Mouse (Mus musculus) kidney, embryonic 15.5 days (tissue): ENCODE measurements around the gene Taok1. TPM values are rescaled to one million over a fixed set of nuclear protein-coding genes. Genes with fewer than 3 reads are reported as not detected.
"Not testable (repeated sequence)": the region's sequence is repeated elsewhere in the genome, so short reads cannot be mapped to it uniquely, and the experiment has no call there.

Experiments used
- ATAC-seq: fragments of 200-750 bp; cut with Nextera tagmentation; replicated peaks from 2 replicates; pipeline ENCODE4 v1.8.0; 2017; ENCODE audit warnings: moderate TSS enrichment; ENCODE audit not compliant: low FRiP score
- H3K27ac ChIP-seq: fragments of 300-500 bp; sonication (generic); 2 replicates; pipeline ENCODE4 v1.5.1; 2015; ENCODE audit warnings: mild to moderate bottlenecking, inconsistent platforms
- H3K27me3 ChIP-seq: fragments of 300-500 bp; sonication (generic); 2 replicates; pipeline ENCODE4 v1.6.1; 2015; ENCODE audit warnings: inconsistent platforms
- H3K36me3 ChIP-seq: fragments of 300-500 bp; sonication (generic); 2 replicates; pipeline ENCODE4 v1.6.1; 2015; ENCODE audit warnings: inconsistent platforms
- H3K4me1 ChIP-seq: fragments of 300-500 bp; sonication (generic); 2 replicates; pipeline ENCODE4 v1.6.1; 2015; ENCODE audit warnings: inconsistent platforms
- H3K4me2 ChIP-seq: fragments of 300-500 bp; sonication (generic); 2 replicates; pipeline ENCODE4 v1.6.1; 2015; ENCODE audit warnings: moderate library complexity, mild to moderate bottlenecking, inconsistent platforms
- H3K4me3 ChIP-seq: fragments of 300-500 bp; sonication (generic); replicated peaks from 2 replicates; pipeline ENCODE4 v1.5.1; 2015; ENCODE audit warnings: mild to moderate bottlenecking, inconsistent platforms
- H3K9ac ChIP-seq: fragments of 300-500 bp; sonication (generic); 2 replicates; pipeline ENCODE4 v1.6.1; 2015; ENCODE audit warnings: mild to moderate bottlenecking, inconsistent platforms
- H3K9me3 ChIP-seq: fragments of 300-500 bp; sonication (generic); replicated peaks from 2 replicates; pipeline ENCODE4 v1.6.1; 2016; ENCODE audit warnings: inconsistent platforms
- WGBS: fragments of 180-500 bp; shearing (Covaris S2); methylation state at CpG from one replicate; pipeline ENCODE4 v1.1.7; 2015; ENCODE audit warnings: mixed read lengths; 5-methylcytosine and 5-hydroxymethylcytosine counted together
- polyA plus RNA-seq: library from polyadenylated mRNA; unstranded; fragments of >200 nt; fragmentation: Nextera tagmentation; extraction: Ambion mirVana; gene quantifications from 2 replicates; pipeline ENCODE4 v1.2.1, GENCODE M21; 2015

Taok1 gene
- polyA plus RNA-seq, 1 experiment from 2014 or later, result 15.5 TPM

GRCm38 (mm10) chr11:77532202-77532846, 75.3 kb downstream of the Taok1 start:
- H3K27ac ChIP-seq, result no peak overlapping the region
- no peak for ATAC-seq
- no peaks in the 10 kb centered on the region for H3K27me3 ChIP-seq
- H3K9ac ChIP-seq, result no peak overlapping the region
- H3K4me1 ChIP-seq, result no peaks in the 10 kb centered on the region
- no peak overlapping the region for H3K4me3 ChIP-seq
- peaks cover 28% of the 10 kb centered on the region for H3K36me3 ChIP-seq
- no peak overlapping the region for H3K4me2 ChIP-seq
- H3K9me3 ChIP-seq, result no peaks in the 10 kb centered on the region
- WGBS, result 84% methylated on average over 4 of the region's 4 CpGs

- WGBS, result 88% methylated on average over 2 of the region's 2 CpGs
- Histone ChIP-seq H3K27me3 (no peaks in the 10 kb centered on the region), H3K4me1 (no peaks in the 10 kb centered on the region), H3K36me3 (peaks cover 14% of the 10 kb centered on the region), H3K4me2 (no peak overlapping the region), H3K27ac (no peak overlapping the region), H3K4me3 (no peak overlapping the region), H3K9me3 (no peaks in the 10 kb centered on the region), H3K9ac (no peak overlapping the region)
- ATAC-seq, result no peak
These were observed 76.8 kb downstream of the Taok1 start for GRCm38 (mm10) chr11:77530862-77531261.

GRCm38 (mm10) chr11:77529644-77530043, 78.0 kb downstream of the Taok1 start:
- ATAC-seq, result no peak
- Histone ChIP-seq H3K9ac (no peak overlapping the region), H3K4me2 (no peak overlapping the region), H3K4me1 (no peaks in the 10 kb centered on the region), H3K27ac (no peak overlapping the region), H3K9me3 (no peaks in the 10 kb centered on the region), H3K4me3 (no peak overlapping the region), H3K27me3 (no peaks in the 10 kb centered on the region), H3K36me3 (peaks cover 5% of the 10 kb centered on the region)
- WGBS, result 86% methylated on average over 3 of the region's 3 CpGs

DNA sequence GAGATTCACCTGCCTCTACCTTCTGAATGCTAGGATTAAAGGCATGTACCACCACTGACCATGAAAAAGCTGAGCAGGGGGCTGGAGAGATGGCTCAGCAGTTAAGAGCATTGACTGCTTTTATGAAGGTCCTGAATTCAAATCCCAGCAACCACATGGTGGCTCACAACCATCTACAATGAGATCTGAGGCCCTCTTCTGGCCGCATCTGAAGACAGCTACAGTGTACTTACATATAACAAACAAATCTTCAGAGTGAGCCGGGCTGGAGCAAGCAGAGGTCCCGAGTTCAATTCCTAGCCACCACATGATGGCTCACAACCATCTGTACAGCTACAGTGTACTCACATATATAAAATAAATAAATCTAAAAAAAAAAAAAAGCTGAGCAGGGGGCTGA, 79.2 kb downstream of the Taok1 start:
- H3K27me3 ChIP-seq, H3K9ac ChIP-seq, ATAC-seq, H3K27ac ChIP-seq, H3K9me3 ChIP-seq, H3K36me3 ChIP-seq, H3K4me2 ChIP-seq, H3K4me1 ChIP-seq, H3K4me3 ChIP-seq: not testable (repeated sequence)
- WGBS, result 90% methylated on average over 3 of the region's 3 CpGs

GRCm38 (mm10) chr11:77525804-77526486, 81.7 kb downstream of the Taok1 start:
- ATAC-seq, result no peak
- Histone ChIP-seq H3K4me2 (no peak overlapping the region), H3K27me3 (no peaks in the 10 kb centered on the region), H3K36me3 (no peaks in the 10 kb centered on the region; the same call in 1 of the 2 replicates), H3K27ac (no peak overlapping the region), H3K4me3 (no peak overlapping the region), H3K4me1 (no peaks in the 10 kb centered on the region), H3K9me3 (no peaks in the 10 kb centered on the region), H3K9ac (no peak overlapping the region)
- 73% methylated on average over 3 of the region's 3 CpGs for WGBS

GRCm38 (mm10) chr11:77520601-77521529, 86.8 kb downstream of the Taok1 start:
- Histone ChIP-seq H3K27ac (no peak overlapping the region), H3K4me2 (no peak overlapping the region), H3K36me3 (no peaks in the 10 kb centered on the region), H3K9me3 (no peaks in the 10 kb centered on the region), H3K27me3 (peaks cover 19% of the 10 kb centered on the region), H3K9ac (no peak overlapping the region), H3K4me3 (no peak overlapping the region), H3K4me1 (peaks cover 7% of the 10 kb centered on the region)
- WGBS, result 63% methylated on average over 5 of the region's 5 CpGs
- no peak for ATAC-seq

DNA sequence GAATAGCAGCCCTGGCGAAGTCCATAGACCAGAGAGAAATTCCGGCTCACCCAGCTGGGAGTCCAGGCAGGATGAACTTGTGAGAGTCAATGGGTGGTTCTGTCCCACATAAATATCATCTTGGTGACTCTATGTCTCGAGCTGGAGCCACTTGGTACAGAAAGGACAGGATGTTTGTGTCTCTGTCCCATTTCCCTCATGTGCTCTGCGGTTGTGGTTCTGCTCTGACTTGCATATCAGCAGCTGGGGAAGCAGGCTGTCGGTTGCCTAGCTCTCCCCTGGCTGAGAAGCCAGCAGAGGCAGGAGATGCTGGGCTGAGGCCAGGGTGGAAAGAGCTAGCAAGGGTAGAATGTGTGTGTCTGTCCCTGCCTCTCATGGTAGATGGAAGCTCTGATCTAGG, 88.6 kb downstream of the Taok1 start, which contains the start of gene Gm10392:
Gm10392 (minus strand) TSS at position 156 of the 400 bp plus-strand sequence.
- Histone ChIP-seq H3K4me2 (no peak within 1 kb of the TSS), H3K9ac (no peak within 1 kb of the TSS), H3K27me3 (peaks cover 33% of the 10 kb centered on the region), H3K4me1 (peaks cover 25% of the 10 kb centered on the region), H3K36me3 (no peaks in the 10 kb centered on the region), H3K9me3 (no peaks in the 10 kb centered on the region), H3K4me3 (no peak within 1 kb of the TSS), H3K27ac (no peak within 1 kb of the TSS)
- 61% methylated on average over 5 of the region's 5 CpGs for WGBS
- no peak for ATAC-seq

GRCm38 (mm10) chr11:77518051-77518798, 89.4 kb downstream of the Taok1 start:
- no peaks in the 10 kb centered on the region for H3K9me3 ChIP-seq
- no peaks in the 10 kb centered on the region for H3K36me3 ChIP-seq
- no peak overlapping the region for H3K4me2 ChIP-seq
- peaks cover 32% of the 10 kb centered on the region for H3K4me1 ChIP-seq
- 79% methylated on average over 27 of the region's 27 CpGs for whole genome bisulfite sequencing
- H3K27me3 ChIP-seq, result peaks cover 33% of the 10 kb centered on the region
- H3K9ac ChIP-seq, result no peak overlapping the region
- no peak overlapping the region for H3K27ac ChIP-seq
- no peak for ATAC-seq
- no peak overlapping the region for H3K4me3 ChIP-seq

DNA sequence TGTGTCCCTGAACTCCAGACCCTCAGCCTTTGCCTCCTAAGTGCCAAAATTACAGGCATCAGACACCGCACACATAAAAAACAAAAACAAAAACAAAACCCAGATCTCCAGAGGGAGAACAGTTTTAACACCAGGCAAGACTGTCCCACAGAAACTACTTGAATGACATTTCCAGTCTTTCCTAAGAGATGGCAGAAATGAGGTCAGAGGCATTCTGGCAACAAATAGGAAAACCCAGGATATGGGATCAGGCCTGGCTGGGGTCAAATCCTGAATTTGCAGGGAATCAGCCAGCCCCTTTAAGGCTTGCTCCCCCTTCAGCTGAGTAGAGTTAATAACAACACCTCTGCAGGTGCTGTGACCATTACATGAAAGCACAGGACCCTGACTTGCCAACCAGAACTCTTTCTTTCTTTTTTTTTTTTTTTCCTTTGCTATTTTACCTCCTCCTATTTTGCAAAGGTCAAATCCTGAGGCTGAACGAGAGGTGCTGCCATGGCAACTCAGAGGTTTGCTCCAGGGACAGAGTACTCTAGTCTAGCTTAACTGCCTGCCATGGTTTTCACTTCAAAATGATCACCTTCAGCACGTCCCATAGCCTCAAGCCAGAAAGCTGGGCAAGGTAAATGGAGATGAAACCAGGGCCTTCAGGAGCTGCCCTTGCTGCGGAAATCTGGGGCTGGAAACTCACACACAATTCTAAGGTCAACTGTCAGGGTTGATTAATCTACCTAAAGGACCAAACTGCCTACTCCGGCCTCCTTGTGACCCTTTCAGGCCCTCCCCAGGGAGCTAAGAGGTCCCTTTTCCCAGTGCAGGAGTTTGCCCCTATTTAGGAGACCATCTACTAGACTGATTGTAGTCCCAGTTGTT, 90.8 kb downstream of the Taok1 start:
- ATAC-seq, result no peak
- WGBS, result 55% methylated on average over 5 of the region's 5 CpGs
- no peaks in the 10 kb centered on the region for H3K36me3 ChIP-seq
- H3K27me3 ChIP-seq, result peaks cover 33% of the 10 kb centered on the region
- H3K4me3 ChIP-seq, result no peak overlapping the region
- no peak overlapping the region for H3K4me2 ChIP-seq
- no peaks in the 10 kb centered on the region for H3K9me3 ChIP-seq
- no peak overlapping the region for H3K9ac ChIP-seq
- no peak overlapping the region for H3K27ac ChIP-seq
- peaks cover 40% of the 10 kb centered on the region for H3K4me1 ChIP-seq

DNA sequence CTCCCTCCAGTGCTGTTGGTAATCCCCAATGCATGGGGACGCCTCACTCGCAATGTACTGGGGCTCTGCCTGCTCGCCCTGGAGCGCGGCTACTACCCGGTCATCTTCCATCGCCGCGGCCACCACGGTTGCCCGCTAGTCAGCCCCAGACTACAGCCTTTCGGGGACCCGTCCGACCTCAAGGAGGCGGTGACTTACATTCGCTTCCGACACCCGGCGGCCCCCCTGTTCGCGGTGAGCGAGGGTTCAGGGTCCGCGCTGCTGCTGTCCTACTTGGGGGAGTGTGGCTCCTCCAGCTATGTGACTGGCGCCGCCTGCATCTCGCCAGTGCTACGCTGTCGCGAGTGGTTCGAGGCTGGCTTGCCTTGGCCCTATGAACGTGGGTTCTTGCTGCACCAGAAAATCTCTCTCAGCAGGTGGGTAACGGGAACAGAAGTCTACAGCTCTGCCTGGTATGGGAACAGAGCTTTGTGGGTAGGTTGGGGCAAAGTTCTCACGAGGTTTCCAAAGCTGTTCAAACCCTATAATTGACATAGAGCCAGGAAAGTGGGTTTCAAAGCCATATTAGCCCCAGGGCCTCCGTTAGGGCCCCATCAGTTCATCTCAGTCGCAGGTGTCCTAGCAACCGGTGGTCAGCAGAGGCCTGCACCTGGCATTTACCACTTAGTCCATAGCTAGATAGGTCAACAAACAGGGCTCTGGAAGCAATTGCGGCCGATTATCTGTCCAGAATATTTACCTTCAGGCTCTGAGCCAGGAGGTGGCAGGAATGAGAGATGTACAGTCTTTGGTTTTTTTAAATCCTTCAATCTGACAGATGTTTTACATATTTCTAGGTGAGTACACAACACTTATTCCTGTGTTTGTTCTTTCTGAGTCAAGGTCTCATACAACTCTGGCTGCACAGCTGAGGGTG, 91.7 kb downstream of the Taok1 start, which contains the start of gene Trp53i13:
Trp53i13 (minus strand) TSS at position 344 of the 916 bp plus-strand sequence.
- Histone ChIP-seq H3K36me3 (no peaks in the 10 kb centered on the region), H3K4me3 (peak within 1 kb of the TSS; percentile 78), H3K4me1 (peaks cover 43% of the 10 kb centered on the region), H3K9ac (peak within 1 kb of the TSS; percentile 46), H3K27ac (no peak within 1 kb of the TSS), H3K27me3 (peaks cover 33% of the 10 kb centered on the region), H3K9me3 (no peaks in the 10 kb centered on the region), H3K4me2 (peak within 1 kb of the TSS; percentile 88)
- WGBS, result 10% methylated on average over 39 of the region's 39 CpGs
- no peak for ATAC-seq
